In genomic region chr14:51229657-51230056, GRCm38 (mm10) we compare ENCODE assay signal across 37 mouse cellular contexts. TPM values are rescaled to one million over a fixed set of nuclear protein-coding genes. Genes with fewer than 3 reads are reported as not detected.
"Had no signal": no experiment of that assay in that cellular context is flagged by ENCODE, and none has a peak within 500 bp of the region (broad histone marks: within the 10 kb centered on the region; RNA-seq: fewer than 3 reads in every experiment).

No protein-coding gene starts in this region.

RNA-seq across cellular contexts. Expression of gene Rnase2a, which starts 26.3 kb away (rescaled TPM):
- total RNA-seq: heart, postnatal 10 days; heart, postnatal 25 days; heart, postnatal 4 days; hindbrain, postnatal 0 days; layer of hippocampus, adult 18-20 months; layer of hippocampus, adult 8-10 months; layer of hippocampus, postnatal 14 days; layer of hippocampus, postnatal 36 days; left cerebral cortex, adult 18-20 months; left cerebral cortex, adult 8-10 months; left cerebral cortex, postnatal 10 days; left cerebral cortex, postnatal 25 days; left cerebral cortex, postnatal 4 days; liver, adult 2 months had no signal
- polyA plus RNA-seq: heart, embryonic 10.5 days; heart, embryonic 12.5 days; heart, embryonic 14.5 days; heart, embryonic 16.5 days; hindbrain, embryonic 11.5 days; hindbrain, embryonic 13.5 days; hindbrain, embryonic 15.5 days; hindbrain, postnatal 0 days; intestine, embryonic 14.5 days; intestine, embryonic 16.5 days; kidney, adult 2 months; kidney, embryonic 15.5 days; kidney, postnatal 0 days; large intestine, adult 2 months; limb, embryonic 11.5 days; limb, embryonic 13.5 days; limb, embryonic 15.5 days; liver, adult 2 months had no signal

RNA-seq across cellular contexts. Expression of gene Ear14, which starts 26.5 kb away (rescaled TPM):
- total RNA-seq: gastrocnemius, adult 18-20 months; gastrocnemius, adult 8-10 months; gastrocnemius, postnatal 14 days; gastrocnemius, postnatal 36 days; heart, adult 18-20 months; heart, adult 8-10 months; heart, postnatal 10 days; heart, postnatal 25 days; heart, postnatal 4 days; hindbrain, postnatal 0 days; layer of hippocampus, adult 18-20 months; layer of hippocampus, adult 8-10 months; layer of hippocampus, postnatal 14 days; left cerebral cortex, adult 18-20 months; left cerebral cortex, adult 8-10 months; left cerebral cortex, postnatal 10 days; left cerebral cortex, postnatal 25 days; left cerebral cortex, postnatal 4 days; liver, adult 2 months had no signal
- polyA plus RNA-seq: gonadal fat pad, adult 2 months; heart, embryonic 10.5 days; heart, embryonic 12.5 days; heart, embryonic 14.5 days; heart, embryonic 16.5 days; hindbrain, embryonic 11.5 days; hindbrain, embryonic 13.5 days; hindbrain, embryonic 15.5 days; hindbrain, postnatal 0 days; intestine, embryonic 14.5 days; intestine, embryonic 16.5 days; kidney, adult 2 months; kidney, embryonic 15.5 days; kidney, postnatal 0 days; large intestine, adult 2 months; limb, embryonic 11.5 days; limb, embryonic 13.5 days; limb, embryonic 15.5 days; liver, adult 2 months had no signal

RNA-seq across cellular contexts. Expression of gene Ang2, which starts 30.7 kb away (rescaled TPM):
- total RNA-seq: gastrocnemius, adult 18-20 months; gastrocnemius, adult 8-10 months; gastrocnemius, postnatal 14 days; gastrocnemius, postnatal 36 days; heart, adult 18-20 months; heart, adult 8-10 months; heart, postnatal 10 days; heart, postnatal 25 days; heart, postnatal 4 days; hindbrain, postnatal 0 days; layer of hippocampus, adult 18-20 months; layer of hippocampus, adult 8-10 months; layer of hippocampus, postnatal 14 days; layer of hippocampus, postnatal 36 days; left cerebral cortex, adult 18-20 months; left cerebral cortex, postnatal 10 days; left cerebral cortex, postnatal 25 days; left cerebral cortex, postnatal 4 days; liver, adult 2 months had no signal
- polyA plus RNA-seq: gonadal fat pad, adult 2 months; heart, embryonic 10.5 days; heart, embryonic 12.5 days; heart, embryonic 14.5 days; heart, embryonic 16.5 days; hindbrain, embryonic 11.5 days; hindbrain, embryonic 13.5 days; hindbrain, embryonic 15.5 days; hindbrain, postnatal 0 days; intestine, embryonic 14.5 days; intestine, embryonic 16.5 days; kidney, adult 2 months; kidney, embryonic 15.5 days; kidney, postnatal 0 days; large intestine, adult 2 months; limb, embryonic 11.5 days; limb, embryonic 13.5 days; limb, embryonic 15.5 days; liver, adult 2 months had no signal
